Mouse (Mus musculus) liver, embryonic 14.5 days (tissue): ENCODE results near the gene Snca. TPM values are rescaled to one million over a fixed set of nuclear protein-coding genes. Genes with fewer than 3 reads are reported as not detected.

Experiments
- ATAC-seq: fragments of 200-750 bp; cut with Nextera tagmentation; 2 replicates; pipeline ENCODE4 v1.8.0; 2017; ENCODE audit warnings: moderate number of reproducible peaks, mild to moderate bottlenecking, moderate library complexity; ENCODE audit not compliant: insufficient read depth
- DNase-seq, 3 experiments: peaks; one replicate each; pipeline ENCODE4 v3.0.0-alpha.2; 2012 to 2013; ENCODE audit warnings: low read depth in 3 of 3, low spot score in 3 of 3
- H3K27ac ChIP-seq: fragments of 300-500 bp; sonication (generic); 2 replicates; pipeline ENCODE4 v1.5.1; 2014; ENCODE audit warnings: moderate library complexity, mild to moderate bottlenecking, control low read depth, inconsistent platforms
- H3K27me3 ChIP-seq: fragments of 300-500 bp; sonication (generic); 2 replicates; pipeline ENCODE4 v1.6.1; 2014; ENCODE audit warnings: mild to moderate bottlenecking, low read length, moderate library complexity; ENCODE audit not compliant: control insufficient read depth, insufficient read depth
- H3K36me3 ChIP-seq: fragments of 300-500 bp; sonication (generic); replicated peaks from 2 replicates; pipeline ENCODE4 v1.6.1; 2014; ENCODE audit warnings: low read depth; ENCODE audit not compliant: control insufficient read depth, insufficient read depth
- H3K4me1 ChIP-seq, 2 experiments: fragments of 200-500 bp in 1 of 2; fragments of 300-500 bp in 1 of 2; sonication (generic) in 1 of 2; replicated peaks; 2 replicates each; pipeline ENCODE4 v1.6.1; 2012 to 2014; ENCODE audit warnings: antibody characterized with exemption in 1 of 2, inconsistent platforms in 1 of 2, low read length in 1 of 2; ENCODE audit not compliant: control insufficient read depth in 2 of 2, insufficient read depth in 2 of 2
- H3K4me2 ChIP-seq: fragments of 300-500 bp; sonication (generic); 2 replicates; pipeline ENCODE4 v1.6.1; 2014; ENCODE audit warnings: low read depth, mild to moderate bottlenecking, control low read depth, moderate library complexity
- H3K4me3 ChIP-seq, 2 experiments: fragments of 200-500 bp in 1 of 2; fragments of 300-500 bp in 1 of 2; sonication (generic) in 1 of 2; 2 replicates each; pipeline ENCODE4 v1.5.1; 2012 to 2014; ENCODE audit warnings: low read depth in 2 of 2, low read length in 2 of 2, mild to moderate bottlenecking in 2 of 2, control low read depth in 1 of 2, inconsistent platforms in 1 of 2, moderate library complexity in 1 of 2; ENCODE audit not compliant: insufficient read depth in 1 of 2
- H3K9ac ChIP-seq: fragments of 300-500 bp; sonication (generic); replicated peaks from 2 replicates; pipeline ENCODE4 v1.6.1; 2014; ENCODE audit warnings: mild to moderate bottlenecking, control low read depth, moderate library complexity
- H3K9me3 ChIP-seq: fragments of 300-500 bp; sonication (generic); 2 replicates; pipeline ENCODE4 v1.6.1; 2016; ENCODE audit warnings: low read length, mixed read lengths; ENCODE audit not compliant: control insufficient read depth
- CTCF ChIP-seq: IDR thresholded peaks from 2 replicates; pipeline ENCODE4 v1.5.1; 2016; ENCODE audit warnings: antibody characterized with exemption, low read depth, control low read depth
- EP300 ChIP-seq: IDR thresholded peaks from 2 replicates; pipeline ENCODE4 v1.6.1; 2016; ENCODE audit warnings: antibody characterized with exemption, low read depth
- WGBS: fragments of 180-500 bp; shearing (Covaris S2); extraction: QIAGEN DNeasy Blood & Tissue Kit; methylation state at CpG from one replicate; pipeline ENCODE4 v1.1.7; 2014; ENCODE audit not compliant: insufficient replicate concordance; 5-methylcytosine and 5-hydroxymethylcytosine counted together
- polyA plus RNA-seq, 2 experiments: library from polyadenylated mRNA; depleted of rRNA in 1 of 2; stranded (reverse) in 1 of 2; unstranded in 1 of 2; fragments of >200 nt; fragmentation: Nextera tagmentation in 1 of 2; extraction: Ambion mirVana in 1 of 2; gene quantifications; 2 replicates each; pipeline versions ENCODE4 v1.2.1 to v1.2.3; 2012 to 2014

The Snca gene
- polyA plus RNA-seq, 2 experiments: 253 to 388 TPM

GRCm38 (mm10) chr6:60793659-60794365 lies 35.8 kb downstream of the Snca start:
- no peak for DNase-seq
- Histone ChIP-seq H3K4me3 (no peak overlapping the region), H3K4me1 (no peaks in the 10 kb centered on the region), H3K27me3 (no peaks in the 10 kb centered on the region), H3K9ac (no peak overlapping the region), H3K4me2 (no peak overlapping the region), H3K9me3 (no peaks in the 10 kb centered on the region), H3K27ac (no peak overlapping the region), H3K36me3 (peaks cover 23% of the 10 kb centered on the region)
- 93% methylated on average over 3 of the region's 3 CpGs for WGBS
- TF ChIP-seq CTCF: no peak
- TF ChIP-seq EP300: no peak
- ATAC-seq: 0 out of 2 replicates have a peak, but pooled peaks have one; percentile 21

- H3K4me1 ChIP-seq: no peaks in the 10 kb centered on the region
- no peaks in the 10 kb centered on the region for H3K9me3 ChIP-seq
- H3K4me3 ChIP-seq: no peak overlapping the region
- DNase-seq (no peak), ATAC-seq (no peak)
- TF ChIP-seq EP300 (no peak), CTCF (no peak)
- peaks cover 18% of the 10 kb centered on the region for H3K36me3 ChIP-seq
- H3K4me2 ChIP-seq: no peak overlapping the region
- H3K9ac ChIP-seq: no peak overlapping the region
- H3K27ac ChIP-seq: no peak overlapping the region
- H3K27me3 ChIP-seq: no peaks in the 10 kb centered on the region
- WGBS: 80% methylated on average over 1 of the region's 1 CpGs
Measured at GRCm38 (mm10) chr6:60786955-60787354, 42.7 kb downstream of the Snca start.

- no peak for ATAC-seq
- no peak for DNase-seq
- no peak overlapping the region for H3K27ac ChIP-seq
- H3K9ac ChIP-seq: no peak overlapping the region
- H3K27me3 ChIP-seq: no peaks in the 10 kb centered on the region
- H3K36me3 ChIP-seq: peaks cover 10% of the 10 kb centered on the region
- no peak overlapping the region for H3K4me3 ChIP-seq
- TF ChIP-seq EP300 (no peak), CTCF (no peak)
- H3K4me1 ChIP-seq: no peaks in the 10 kb centered on the region
- 82% methylated on average over 1 of the region's 1 CpGs for WGBS
- H3K9me3 ChIP-seq: no peaks in the 10 kb centered on the region
- H3K4me2 ChIP-seq: no peak overlapping the region
Measured at GRCm38 (mm10) chr6:60771899-60772298, 57.8 kb downstream of the Snca start.

GRCm38 (mm10) chr6:60765696-60766095 lies 64.0 kb downstream of the Snca start:
- Histone ChIP-seq H3K27ac (no peak overlapping the region), H3K36me3 (peaks cover 7% of the 10 kb centered on the region), H3K4me2 (no peak overlapping the region), H3K27me3 (no peaks in the 10 kb centered on the region), H3K4me1 (no peaks in the 10 kb centered on the region), H3K9me3 (no peaks in the 10 kb centered on the region), H3K4me3 (no peak overlapping the region), H3K9ac (no peak overlapping the region)
- WGBS: 82% methylated on average over 3 of the region's 3 CpGs
- TF ChIP-seq CTCF (no peak), EP300 (no peak)
- ATAC-seq (no peak), DNase-seq (no peak)

GRCm38 (mm10) chr6:60762864-60763263 lies 66.8 kb downstream of the Snca start:
- Histone ChIP-seq H3K4me1 (no peaks in the 10 kb centered on the region), H3K27me3 (no peaks in the 10 kb centered on the region), H3K36me3 (peaks cover 7% of the 10 kb centered on the region), H3K9ac (no peak overlapping the region), H3K4me3 (no peak overlapping the region), H3K9me3 (no peaks in the 10 kb centered on the region), H3K4me2 (no peak overlapping the region), H3K27ac (no peak overlapping the region)
- DNase-seq: no peak
- ATAC-seq: no peak
- 92% methylated on average over 4 of the region's 4 CpGs for WGBS
- TF ChIP-seq EP300 (no peak), CTCF (no peak)
